Mouse (Mus musculus) heart, postnatal 4 days (tissue): ENCODE measurements around the gene 9230112D13Rik. TPM values are rescaled to one million over a fixed set of nuclear protein-coding genes. Genes with fewer than 3 reads are reported as not detected.

Source experiments
- DNase-seq: peaks from one replicate; pipeline ENCODE4 v3.0.0; 2021
- total RNA-seq, 2 experiments: library from RNA; stranded (reverse); gene quantifications; 2 replicates each; pipeline ENCODE4 v1.2.3; 2021

The 9230112D13Rik gene
- total RNA-seq, 2 experiments from 2014 or later = not detected

- no peak for DNase-seq
Observed at GRCm38 (mm10) chr14:34497346-34497745, 25.3 kb downstream of the 9230112D13Rik start.

GRCm38 (mm10) chr14:34493682-34494081 lies 28.9 kb downstream of the 9230112D13Rik start:
- no peak for DNase-seq

- no peak for DNase-seq
Observed at GRCm38 (mm10) chr14:34492688-34493087, 29.9 kb downstream of the 9230112D13Rik start.

- DNase-seq = no peak
Observed at GRCm38 (mm10) chr14:34490965-34491364, 31.6 kb downstream of the 9230112D13Rik start.

GRCm38 (mm10) chr14:34489928-34490327 lies 32.7 kb downstream of the 9230112D13Rik start:
- DNase-seq = no peak

GRCm38 (mm10) chr14:34486169-34486568 lies 36.4 kb downstream of the 9230112D13Rik start:
- DNase-seq = no peak

- no peak for DNase-seq
Observed at GRCm38 (mm10) chr14:34483469-34484341, 38.9 kb downstream of the 9230112D13Rik start.

GRCm38 (mm10) chr14:34471591-34471990 lies 51.0 kb downstream of the 9230112D13Rik start:
- DNase-seq = no peak

GRCm38 (mm10) chr14:34466291-34466690 lies 56.3 kb downstream of the 9230112D13Rik start:
- DNase-seq = no peak

Other genes with a start within 250 kb of the 9230112D13Rik start
- gene Shld2, start 212.3 kb downstream of the 9230112D13Rik start, total RNA-seq = 1 to 10 TPM; 9.0 to 9.4 TPM
- 100 to 1,000 TPM; 121 to 129 TPM for gene Glud1, start 212.1 kb downstream of the 9230112D13Rik start, total RNA-seq
- not detected for gene Fam25c, start 167.4 kb downstream of the 9230112D13Rik start, total RNA-seq
- 1 to 10 TPM; 2.3 to 2.9 TPM for gene Sncg, start 148.0 kb downstream of the 9230112D13Rik start, total RNA-seq
- gene Mmrn2, start 147.3 kb downstream of the 9230112D13Rik start, total RNA-seq = 10 to 100 TPM; 42.1 to 43.6 TPM
- gene Bmpr1a, start 19.5 kb downstream of the 9230112D13Rik start, total RNA-seq = 100 to 1,000 TPM; 107 to 115 TPM
- 100 to 1,000 TPM; 709 to 766 TPM for gene Ldb3, start 65.9 kb upstream of the 9230112D13Rik start, total RNA-seq
- 1 to 10 TPM; 2.9 to 4.8 TPM for gene Opn4, start 77.3 kb upstream of the 9230112D13Rik start, total RNA-seq
- gene Wapl, start 151.1 kb upstream of the 9230112D13Rik start, total RNA-seq = 10 to 100 TPM; 46.0 to 46.5 TPM